Mouse (Mus musculus) limb, embryonic 14.5 days (tissue): Measurements from ENCODE around the gene Agtpbp1. TPM values are rescaled to one million over a fixed set of nuclear protein-coding genes. Genes with fewer than 3 reads are reported as not detected.

Source experiments
- ATAC-seq: fragments of 200-750 bp; cut with Nextera tagmentation; 2 replicates; pipeline ENCODE4 v1.8.0; 2017; ENCODE audit warnings: low read depth, moderate number of reproducible peaks, moderate TSS enrichment; ENCODE audit not compliant: low FRiP score
- DNase-seq: peaks from one replicate; pipeline ENCODE4 v3.0.0-alpha.2; 2015; ENCODE audit warnings: low spot score
- H3K27ac ChIP-seq: fragments of 300-500 bp; sonication (generic); replicated peaks from 2 replicates; pipeline ENCODE4 v1.5.1; 2014; ENCODE audit warnings: low read depth, mild to moderate bottlenecking, low read length, moderate library complexity, mixed read lengths
- H3K27me3 ChIP-seq: fragments of 300-500 bp; sonication (generic); 2 replicates; pipeline ENCODE4 v1.6.1; 2014; ENCODE audit warnings: low read length, mixed read lengths; ENCODE audit not compliant: control insufficient read depth, insufficient read depth
- H3K36me3 ChIP-seq: fragments of 300-500 bp; sonication (generic); 2 replicates; pipeline ENCODE4 v1.6.1; 2014; ENCODE audit warnings: mild to moderate bottlenecking, low read length, moderate library complexity, mixed read lengths; ENCODE audit not compliant: control insufficient read depth, insufficient read depth
- H3K4me1 ChIP-seq: fragments of 300-500 bp; sonication (generic); 2 replicates; pipeline ENCODE4 v1.6.1; 2014; ENCODE audit warnings: antibody characterized with exemption, low read length, mixed read lengths; ENCODE audit not compliant: control insufficient read depth, insufficient read depth
- H3K4me2 ChIP-seq: fragments of 300-500 bp; sonication (generic); replicated peaks from 2 replicates; pipeline ENCODE4 v1.6.1; 2014; ENCODE audit warnings: low read depth, mild to moderate bottlenecking, low read length, moderate library complexity; ENCODE audit not compliant: severe bottlenecking
- H3K4me3 ChIP-seq: fragments of 300-500 bp; sonication (generic); replicated peaks from 2 replicates; pipeline ENCODE4 v1.5.1; 2014; ENCODE audit warnings: low read length
- H3K9ac ChIP-seq: fragments of 300-500 bp; sonication (generic); 2 replicates; pipeline ENCODE4 v1.6.1; 2014; ENCODE audit warnings: mild to moderate bottlenecking, low read depth, low read length, moderate library complexity; ENCODE audit not compliant: severe bottlenecking
- H3K9me3 ChIP-seq: fragments of 300-500 bp; sonication (generic); 2 replicates; pipeline ENCODE4 v1.6.1; 2016; ENCODE audit warnings: low read length; ENCODE audit not compliant: control insufficient read depth
- POLR2A ChIP-seq: fragments of 200-500 bp; IDR thresholded peaks from 2 replicates; pipeline ENCODE4 v1.8.0; 2012; ENCODE audit warnings: inconsistent platforms, mild to moderate bottlenecking, moderate library complexity, borderline replicate concordance; ENCODE audit not compliant: insufficient read depth, insufficient read length; ENCODE audit errors: extremely low read depth
- WGBS: fragments of 180-500 bp; shearing (Covaris S2); extraction: QIAGEN DNeasy Blood & Tissue Kit; methylation state at CpG from one replicate; pipeline ENCODE4 v1.1.7; 2014; 5-methylcytosine and 5-hydroxymethylcytosine counted together
- polyA plus RNA-seq, 2 experiments: library from polyadenylated mRNA; depleted of rRNA in 1 of 2; stranded (reverse) in 1 of 2; unstranded in 1 of 2; fragments of >200 nt; fragmentation: Nextera tagmentation in 1 of 2; extraction: Ambion mirVana in 1 of 2; gene quantifications; 2 replicates each; pipeline versions ENCODE4 v1.2.1 to v1.2.3; 2012 to 2014

Agtpbp1 gene
- polyA plus RNA-seq, 2 experiments, result 13.9 to 16.5 TPM

GRCm38 (mm10) chr13:59590691-59591090, 5.7 kb upstream of the Agtpbp1 start:
- Histone ChIP-seq H3K27me3 (no peaks in the 10 kb centered on the region), H3K4me3 (no peak overlapping the region), H3K9me3 (no peaks in the 10 kb centered on the region), H3K4me2 (no peak overlapping the region), H3K27ac (no peak overlapping the region), H3K9ac (no peak overlapping the region), H3K4me1 (peaks cover 17% of the 10 kb centered on the region; the same call in 1 of the 2 replicates), H3K36me3 (peaks cover 52% of the 10 kb centered on the region)
- WGBS, result 94% methylated on average over 4 of the region's 4 CpGs
- no peak for DNase-seq
- TF ChIP-seq POLR2A, result no peak
- no peak for ATAC-seq

DNA sequence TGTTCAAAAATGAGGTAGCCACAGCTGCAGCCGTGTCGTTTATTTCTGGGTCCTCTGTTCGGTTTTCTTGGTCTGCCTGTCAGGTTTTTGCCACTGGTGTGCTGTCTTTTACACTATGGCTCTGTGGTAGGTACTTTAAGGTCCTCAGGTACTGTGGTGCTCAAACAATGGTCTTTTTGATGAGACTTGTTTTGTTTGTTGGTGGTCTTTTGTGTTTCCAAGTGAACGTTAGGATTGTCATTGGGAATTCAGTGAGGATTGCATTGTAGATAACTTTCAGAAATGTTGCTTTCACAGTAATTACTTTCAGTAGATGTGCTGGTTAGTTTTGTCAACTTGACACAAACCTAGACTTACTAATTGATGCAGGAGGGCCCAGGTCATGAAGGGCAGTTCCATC, 4.6 kb upstream of the Agtpbp1 start:
- no peak for TF ChIP-seq POLR2A
- Histone ChIP-seq H3K9me3 (no peaks in the 10 kb centered on the region), H3K9ac (no peak overlapping the region), H3K4me3 (no peak overlapping the region), H3K27me3 (no peaks in the 10 kb centered on the region), H3K27ac (no peak overlapping the region), H3K4me2 (no peak overlapping the region), H3K36me3 (peaks cover 49% of the 10 kb centered on the region), H3K4me1 (peaks cover 17% of the 10 kb centered on the region; the same call in 1 of the 2 replicates)
- 88% methylated on average over 4 of the region's 4 CpGs for whole genome bisulfite sequencing
- DNase-seq, result no peak
- ATAC-seq, result no peak

- Histone ChIP-seq H3K4me2 (peak overlapping the region; percentile 2; the same call in 1 of the 2 replicates), H3K4me1 (peaks cover 19% of the 10 kb centered on the region; the same call in 1 of the 2 replicates), H3K27ac (no peak overlapping the region), H3K9me3 (no peaks in the 10 kb centered on the region), H3K27me3 (no peaks in the 10 kb centered on the region), H3K4me3 (no peak overlapping the region), H3K9ac (peak overlapping the region; percentile 16; the same call in 1 of the 2 replicates), H3K36me3 (peaks cover 33% of the 10 kb centered on the region)
- ATAC-seq, result no peak
- WGBS, result 95% methylated on average over 2 of the region's 2 CpGs
- DNase-seq, result no peak
- TF ChIP-seq POLR2A, result no peak
Measured at GRCm38 (mm10) chr13:59587201-59587600, 2.2 kb upstream of the Agtpbp1 start.

DNA sequence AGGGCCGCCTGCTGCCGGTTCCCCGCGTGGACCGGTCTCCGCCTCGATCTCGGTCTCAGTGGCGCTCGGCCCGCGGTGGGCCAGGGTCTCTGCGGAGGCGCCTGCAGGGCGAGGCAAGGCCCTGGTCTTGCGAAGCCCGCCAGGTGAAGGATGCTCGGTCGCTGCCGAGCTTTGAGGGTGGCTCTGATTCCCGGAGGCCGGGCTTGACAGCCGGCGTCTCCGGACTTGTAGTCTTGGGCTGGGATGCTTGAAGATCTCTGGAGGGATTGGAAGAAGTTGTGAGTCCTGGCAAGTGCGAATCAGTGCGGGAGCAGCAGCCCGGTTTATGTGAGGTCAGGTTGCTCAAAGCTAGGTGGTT, 600 bp upstream of the Agtpbp1 start:
- WGBS, result 0% methylated on average over 23 of the region's 28 CpGs
- ATAC-seq, result no peak

DNA sequence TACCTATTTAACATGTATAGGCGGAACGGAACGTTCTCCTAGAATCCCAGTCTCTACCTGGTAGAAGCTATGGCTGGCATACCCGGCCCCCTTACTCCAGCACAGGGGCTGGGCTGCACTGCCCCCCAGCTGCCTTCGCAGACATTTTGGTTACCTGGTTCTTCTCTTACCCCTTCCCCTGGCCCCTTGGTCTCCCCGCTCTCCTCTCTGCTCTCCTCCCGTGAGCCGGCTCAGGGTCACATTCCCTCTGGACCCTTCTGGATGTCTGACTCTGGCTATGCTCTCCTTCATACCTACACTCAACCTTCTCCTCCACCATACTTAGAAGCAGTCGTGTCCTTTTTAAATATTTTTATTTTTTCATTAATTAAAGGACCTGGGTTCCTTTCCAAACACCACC, 546 bp downstream of the Agtpbp1 start:
- ATAC-seq, result peak; percentile 23
- H3K9me3 ChIP-seq, result no peaks in the 10 kb centered on the region
- peak overlapping the region; percentile 54 for H3K9ac ChIP-seq
- WGBS, result 4% methylated on average over 9 of the region's 9 CpGs
- peak overlapping the region; percentile 29; the same call in 1 of the 2 replicates for H3K27ac ChIP-seq
- H3K4me2 ChIP-seq, result peak overlapping the region; percentile 88
- H3K4me3 ChIP-seq, result peak overlapping the region; percentile 96
- DNase-seq, result peak; percentile 7
- TF ChIP-seq POLR2A, result no peak
- no peaks in the 10 kb centered on the region for H3K27me3 ChIP-seq
- peaks cover 19% of the 10 kb centered on the region; the same call in 1 of the 2 replicates for H3K4me1 ChIP-seq
- H3K36me3 ChIP-seq, result peaks cover 10% of the 10 kb centered on the region; the same call in 1 of the 2 replicates

More for the DNA sequence above, 600 bp upstream of the Agtpbp1 start:
- TF ChIP-seq POLR2A, result no peak
- H3K27ac ChIP-seq, result peak overlapping the region; percentile 70
- no peak for DNase-seq
- peaks cover 19% of the 10 kb centered on the region; the same call in 1 of the 2 replicates for H3K4me1 ChIP-seq
- peaks cover 20% of the 10 kb centered on the region for H3K36me3 ChIP-seq
- no peaks in the 10 kb centered on the region for H3K27me3 ChIP-seq
- peak overlapping the region; percentile 86 for H3K9ac ChIP-seq
- no peaks in the 10 kb centered on the region for H3K9me3 ChIP-seq
- H3K4me2 ChIP-seq, result peak overlapping the region; percentile 67
- H3K4me3 ChIP-seq, result peak overlapping the region; percentile 96
